12 mouse cellular contexts compared by ENCODE assay signal in genomic region chr5:145083201-145083600, GRCm38 (mm10). TPM values are rescaled to one million over a fixed set of nuclear protein-coding genes. Genes with fewer than 3 reads are reported as not detected.
DNase-seq lines count a peak whose midpoint lies in the region; ATAC-seq and TF ChIP-seq lines count a peak whose summit lies in the region.
"Not testable (repeated sequence)": the region's sequence is repeated elsewhere in the genome, so short reads cannot be mapped to it uniquely, and the experiment has no call there.
"Had no signal": no experiment of that assay in that cellular context is flagged by ENCODE, and none has a peak within 500 bp of the region (broad histone marks: within the 10 kb centered on the region; RNA-seq: fewer than 3 reads in every experiment).

No protein-coding gene starts in this region.

- H3K9me3 ChIP-seq in E14TG2a.4 (ENCODE audit: low read length); embryonic facial prominence, embryonic 13.5 days; hindbrain, embryonic 13.5 days; kidney, postnatal 0 days (replicated peaks; ENCODE audit: low read length); liver, embryonic 14.5 days (ENCODE audit: control insufficient read depth, low read length); midbrain, embryonic 13.5 days; stomach, embryonic 14.5 days (ENCODE audit: control insufficient read depth, low read depth, low read length): not testable (repeated sequence)

- WGBS in embryonic facial prominence, embryonic 13.5 days: 51% methylated on average over 6 of the region's 6 CpGs
- 48% methylated on average over 6 of the region's 6 CpGs for WGBS in hindbrain, embryonic 13.5 days
- WGBS in kidney, postnatal 0 days: 50% methylated on average over 6 of the region's 6 CpGs
- WGBS in liver, embryonic 14.5 days (ENCODE audit: insufficient replicate concordance): 38% methylated on average over 6 of the region's 6 CpGs
- 52% methylated on average over 6 of the region's 6 CpGs for WGBS in midbrain, embryonic 13.5 days
- WGBS in stomach, embryonic 14.5 days: 46% methylated on average over 6 of the region's 6 CpGs

- DNase-seq in gastrocnemius, adult 2 months; kidney, postnatal 0 days (ENCODE audit: low spot score); liver, embryonic 14.5 days (ENCODE audit: low read depth in 3 of 3, low spot score in 3 of 3): not testable (repeated sequence)

- H3K4me1 ChIP-seq in E14TG2a.4 (replicated peaks; ENCODE audit: low read depth, low read length): peaks cover 18% of the 10 kb centered on the region
- peaks cover 10% of the 10 kb centered on the region for H3K4me1 ChIP-seq in embryonic facial prominence, embryonic 13.5 days
- H3K4me1 ChIP-seq in hindbrain, embryonic 13.5 days (replicated peaks): peaks cover 18% of the 10 kb centered on the region
- not testable (repeated sequence) for H3K4me1 ChIP-seq in kidney, postnatal 0 days (replicated peaks; ENCODE audit: insufficient read depth, low read length); liver, embryonic 14.5 days (replicated peaks; ENCODE audit: control insufficient read depth in 2 of 2, insufficient read depth in 2 of 2, low read length in 1 of 2); stomach, embryonic 14.5 days (ENCODE audit: control insufficient read depth, insufficient read depth, low read length)
- H3K4me1 ChIP-seq in midbrain, embryonic 13.5 days (replicated peaks): peaks cover 13% of the 10 kb centered on the region

- intact Hi-C loops in gastrocnemius, adult 2 months (cut with DNase I): loop anchor here (10.0 kb wide), 1 partner anchor 152 kb away; the partner anchor contains the start of gene Zfp655

- not testable (repeated sequence) for TF ChIP-seq CTCF in E14TG2a.4 (conservative IDR thresholded peaks at IDR 0.05; ENCODE audit: low read length); gastrocnemius, adult 2 months (IDR thresholded peaks at IDR 0.05); kidney, postnatal 0 days (IDR thresholded peaks at IDR 0.05; ENCODE audit: low read depth); liver, embryonic 14.5 days (IDR thresholded peaks at IDR 0.05; ENCODE audit: low read depth)

- H3K9ac ChIP-seq in embryonic facial prominence, embryonic 13.5 days: peak overlapping the region; percentile 96
- peak overlapping the region; percentile 95 for H3K9ac ChIP-seq in hindbrain, embryonic 13.5 days
- peak overlapping the region; percentile 93; the same call in 1 of the 2 replicates for H3K9ac ChIP-seq in kidney, postnatal 0 days (ENCODE audit: low read depth, low read length)
- H3K9ac ChIP-seq in liver, embryonic 14.5 days (replicated peaks): peak overlapping the region; percentile 63
- H3K9ac ChIP-seq in midbrain, embryonic 13.5 days (replicated peaks): peak overlapping the region; percentile 95
- not testable (repeated sequence) for H3K9ac ChIP-seq in stomach, embryonic 14.5 days (replicated peaks; ENCODE audit: low read depth, low read length)

- ATAC-seq in embryonic facial prominence, embryonic 13.5 days (ENCODE audit: insufficient number of reproducible peaks, insufficient read depth, low FRiP score, low TSS enrichment, low read depth); kidney, postnatal 0 days (replicated peaks; ENCODE audit: low FRiP score, low read depth); liver, embryonic 14.5 days (ENCODE audit: insufficient read depth); stomach, embryonic 14.5 days (ENCODE audit: insufficient number of reproducible peaks, insufficient read depth, low FRiP score, low read depth): not testable (repeated sequence)
- peak; percentile 64 for ATAC-seq in hindbrain, embryonic 13.5 days (ENCODE audit: low FRiP score)
- ATAC-seq in midbrain, embryonic 13.5 days: peak; percentile 41

- H3K27me3 ChIP-seq in E14TG2a.4 (ENCODE audit: insufficient read depth, low read length); embryonic facial prominence, embryonic 13.5 days; hindbrain, embryonic 13.5 days; kidney, postnatal 0 days (ENCODE audit: insufficient read depth, low read length); liver, embryonic 14.5 days (ENCODE audit: control insufficient read depth, insufficient read depth, low read length); midbrain, embryonic 13.5 days; stomach, embryonic 14.5 days (ENCODE audit: control insufficient read depth, insufficient read depth, low read length): not testable (repeated sequence)

- H3K36me3 ChIP-seq in E14TG2a.4 (ENCODE audit: insufficient read depth, low read length); hindbrain, embryonic 13.5 days; kidney, postnatal 0 days (ENCODE audit: insufficient read depth, low read length); liver, embryonic 14.5 days (replicated peaks; ENCODE audit: control insufficient read depth, insufficient read depth, low read depth); stomach, embryonic 14.5 days (ENCODE audit: control insufficient read depth, insufficient read depth, low read length): not testable (repeated sequence)
- peaks cover 15% of the 10 kb centered on the region; the same call in 1 of the 2 replicates for H3K36me3 ChIP-seq in embryonic facial prominence, embryonic 13.5 days
- H3K36me3 ChIP-seq in midbrain, embryonic 13.5 days: peaks cover 10% of the 10 kb centered on the region

- peak overlapping the region; percentile 89 for H3K4me2 ChIP-seq in embryonic facial prominence, embryonic 13.5 days
- H3K4me2 ChIP-seq in hindbrain, embryonic 13.5 days: peak overlapping the region; percentile 93
- peak overlapping the region; percentile 91 for H3K4me2 ChIP-seq in kidney, postnatal 0 days (ENCODE audit: low read length)
- H3K4me2 ChIP-seq in liver, embryonic 14.5 days (ENCODE audit: low read depth): peak overlapping the region; percentile 87
- peak overlapping the region; percentile 85 for H3K4me2 ChIP-seq in midbrain, embryonic 13.5 days (replicated peaks)
- H3K4me2 ChIP-seq in stomach, embryonic 14.5 days (replicated peaks; ENCODE audit: low read depth, low read length): peak overlapping the region; percentile 87

- TF ChIP-seq EP300 in liver, embryonic 14.5 days (IDR thresholded peaks at IDR 0.05; ENCODE audit: low read depth): not testable (repeated sequence)

- H3K4me3 ChIP-seq in E14TG2a.4 (replicated peaks; ENCODE audit: low read length): peak overlapping the region; percentile 90
- peak overlapping the region; percentile 89 for H3K4me3 ChIP-seq in embryonic facial prominence, embryonic 13.5 days
- H3K4me3 ChIP-seq in gastrocnemius, adult 2 months: peak overlapping the region; percentile 96
- peak overlapping the region; percentile 84 for H3K4me3 ChIP-seq in hindbrain, embryonic 13.5 days
- peak overlapping the region; percentile 85 for H3K4me3 ChIP-seq in kidney, postnatal 0 days (replicated peaks; ENCODE audit: low read depth, low read length)
- peak overlapping the region; percentile 19 to 70; a peak in 3 of 4 replicates for H3K4me3 ChIP-seq in liver, embryonic 14.5 days (ENCODE audit: insufficient read depth in 1 of 2, low read depth in 2 of 2, low read length in 2 of 2)
- H3K4me3 ChIP-seq in midbrain, embryonic 13.5 days (replicated peaks): peak overlapping the region; percentile 91
- peak overlapping the region; percentile 89 for H3K4me3 ChIP-seq in stomach, embryonic 14.5 days (ENCODE audit: low read depth, low read length)

- peak overlapping the region; percentile 72; the same call in 1 of the 2 replicates for H3K27ac ChIP-seq in embryonic facial prominence, embryonic 13.5 days
- peak overlapping the region; percentile 92 for H3K27ac ChIP-seq in gastrocnemius, adult 2 months
- H3K27ac ChIP-seq in hindbrain, embryonic 13.5 days: peak overlapping the region; percentile 91
- peak overlapping the region; percentile 80; the same call in 1 of the 2 replicates for H3K27ac ChIP-seq in kidney, postnatal 0 days
- H3K27ac ChIP-seq in liver, embryonic 14.5 days: not testable (repeated sequence)
- H3K27ac ChIP-seq in midbrain, embryonic 13.5 days: peak overlapping the region; percentile 86
- H3K27ac ChIP-seq in stomach, embryonic 14.5 days (ENCODE audit: low read length): peak overlapping the region; percentile 39; the same call in 1 of the 2 replicates

RNA-seq across cellular contexts. Expression of gene Arpc1a, which starts 0.4 kb away (rescaled TPM):
- polyA plus RNA-seq in embryonic facial prominence, embryonic 13.5 days (2015; fragmentation: Nextera tagmentation; extraction: Ambion mirVana): 144 and 157 TPM in 2 replicates
- total RNA-seq in gastrocnemius, adult 2 months (2021): 10 to 100 TPM; 23.8 to 30.3 TPM
- 249 and 252 TPM in 2 replicates for polyA plus RNA-seq in hindbrain, embryonic 13.5 days (2015; fragmentation: Nextera tagmentation; extraction: Ambion mirVana)
- polyA plus RNA-seq in kidney, postnatal 0 days (2015; fragmentation: Nextera tagmentation; extraction: Ambion mirVana): 145 and 156 TPM in 2 replicates
- 42.0 and 47.2 TPM in 2 replicates for polyA plus RNA-seq in liver, embryonic 14.5 days (2012; rRNA removed)
- polyA plus RNA-seq in liver, embryonic 14.5 days (2014; fragmentation: Nextera tagmentation; extraction: Ambion mirVana): 51.5 and 57.8 TPM in 2 replicates
- polyA plus RNA-seq in midbrain, embryonic 13.5 days (2015; fragmentation: Nextera tagmentation; extraction: Ambion mirVana): 250 and 259 TPM in 2 replicates
- polyA plus RNA-seq in stomach, embryonic 14.5 days (2014; fragmentation: Nextera tagmentation; extraction: Ambion mirVana): 150 and 152 TPM in 2 replicates

RNA-seq across cellular contexts. Expression of gene Kpna7, which starts 0.6 kb away (rescaled TPM):
- polyA plus RNA-seq in embryonic facial prominence, embryonic 13.5 days (2015; fragmentation: Nextera tagmentation; extraction: Ambion mirVana): not detected in 2 replicates
- total RNA-seq in gastrocnemius, adult 2 months (2021): not detected
- polyA plus RNA-seq in hindbrain, embryonic 13.5 days (2015; fragmentation: Nextera tagmentation; extraction: Ambion mirVana): not detected in 2 replicates
- not detected in 2 replicates for polyA plus RNA-seq in kidney, postnatal 0 days (2015; fragmentation: Nextera tagmentation; extraction: Ambion mirVana)
- 0.11 TPM in 2 replicates for polyA plus RNA-seq in liver, embryonic 14.5 days (2012; rRNA removed)
- polyA plus RNA-seq in liver, embryonic 14.5 days (2014; fragmentation: Nextera tagmentation; extraction: Ambion mirVana): 0.04 TPM in 1 of 2 replicates, not detected in the other
- polyA plus RNA-seq in midbrain, embryonic 13.5 days (2015; fragmentation: Nextera tagmentation; extraction: Ambion mirVana): not detected in 2 replicates
- polyA plus RNA-seq in stomach, embryonic 14.5 days (2014; fragmentation: Nextera tagmentation; extraction: Ambion mirVana): not detected in 2 replicates
- total RNA-seq: adrenal gland, postnatal 10 days; heart, adult 18-20 months; left cerebral cortex, postnatal 4 days had no signal

RNA-seq across cellular contexts. Expression of gene Arpc1b, which starts 30.8 kb away (rescaled TPM):
- polyA plus RNA-seq in embryonic facial prominence, embryonic 13.5 days (2015; fragmentation: Nextera tagmentation; extraction: Ambion mirVana): 177 and 178 TPM in 2 replicates
- 10 to 100 TPM; 20.1 to 29.9 TPM for total RNA-seq in gastrocnemius, adult 2 months (2021)
- polyA plus RNA-seq in hindbrain, embryonic 13.5 days (2015; fragmentation: Nextera tagmentation; extraction: Ambion mirVana): 81.4 TPM in 2 replicates
- 261 and 283 TPM in 2 replicates for polyA plus RNA-seq in kidney, postnatal 0 days (2015; fragmentation: Nextera tagmentation; extraction: Ambion mirVana)
- 54.4 and 74.7 TPM in 2 replicates for polyA plus RNA-seq in liver, embryonic 14.5 days (2012; rRNA removed)
- polyA plus RNA-seq in liver, embryonic 14.5 days (2014; fragmentation: Nextera tagmentation; extraction: Ambion mirVana): 74.9 and 80.1 TPM in 2 replicates
- polyA plus RNA-seq in midbrain, embryonic 13.5 days (2015; fragmentation: Nextera tagmentation; extraction: Ambion mirVana): 51.3 and 64.1 TPM in 2 replicates
- 144 and 163 TPM in 2 replicates for polyA plus RNA-seq in stomach, embryonic 14.5 days (2014; fragmentation: Nextera tagmentation; extraction: Ambion mirVana)

RNA-seq across cellular contexts. Expression of gene 1700018F24Rik, which starts 40.4 kb away (rescaled TPM):
- not detected in 2 replicates for polyA plus RNA-seq in embryonic facial prominence, embryonic 13.5 days (2015; fragmentation: Nextera tagmentation; extraction: Ambion mirVana)
- total RNA-seq in gastrocnemius, adult 2 months (2021): not detected
- not detected in 2 replicates for polyA plus RNA-seq in hindbrain, embryonic 13.5 days (2015; fragmentation: Nextera tagmentation; extraction: Ambion mirVana)
- not detected in 2 replicates for polyA plus RNA-seq in kidney, postnatal 0 days (2015; fragmentation: Nextera tagmentation; extraction: Ambion mirVana)
- polyA plus RNA-seq in liver, embryonic 14.5 days (2012; rRNA removed): not detected in 2 replicates
- polyA plus RNA-seq in liver, embryonic 14.5 days (2014; fragmentation: Nextera tagmentation; extraction: Ambion mirVana): not detected in 2 replicates
- not detected in 2 replicates for polyA plus RNA-seq in midbrain, embryonic 13.5 days (2015; fragmentation: Nextera tagmentation; extraction: Ambion mirVana)
- not detected in 2 replicates for polyA plus RNA-seq in stomach, embryonic 14.5 days (2014; fragmentation: Nextera tagmentation; extraction: Ambion mirVana)
- total RNA-seq: adrenal gland, postnatal 10 days; heart, adult 18-20 months; left cerebral cortex, postnatal 4 days had no signal
- polyA plus RNA-seq: thymus, adult 2 months had no signal

RNA-seq across cellular contexts. Expression of gene Gm4871, which starts 50.6 kb away (rescaled TPM):
- polyA plus RNA-seq in embryonic facial prominence, embryonic 13.5 days (2015; fragmentation: Nextera tagmentation; extraction: Ambion mirVana): not detected in 2 replicates
- not detected for total RNA-seq in gastrocnemius, adult 2 months (2021)
- polyA plus RNA-seq in hindbrain, embryonic 13.5 days (2015; fragmentation: Nextera tagmentation; extraction: Ambion mirVana): not detected in 2 replicates
- polyA plus RNA-seq in kidney, postnatal 0 days (2015; fragmentation: Nextera tagmentation; extraction: Ambion mirVana): not detected in 2 replicates
- polyA plus RNA-seq in liver, embryonic 14.5 days (2012; rRNA removed): not detected in 2 replicates
- polyA plus RNA-seq in liver, embryonic 14.5 days (2014; fragmentation: Nextera tagmentation; extraction: Ambion mirVana): not detected in 2 replicates
- not detected in 2 replicates for polyA plus RNA-seq in midbrain, embryonic 13.5 days (2015; fragmentation: Nextera tagmentation; extraction: Ambion mirVana)
- polyA plus RNA-seq in stomach, embryonic 14.5 days (2014; fragmentation: Nextera tagmentation; extraction: Ambion mirVana): not detected in 2 replicates
- total RNA-seq: adrenal gland, postnatal 10 days; heart, adult 18-20 months; left cerebral cortex, postnatal 4 days had no signal
- polyA plus RNA-seq: thymus, adult 2 months had no signal

Comparison
In these comparisons a context has a peak if more than half of its experiments do, and no peak if none do; other contexts are left out.
1. H3K4me3 ChIP-seq: peak in every context shown above with its lines; median percentile 96 in gastrocnemius, adult 2 months; 91 in midbrain, embryonic 13.5 days; 90 in E14TG2a.4; 89 in embryonic facial prominence, embryonic 13.5 days; 89 in stomach, embryonic 14.5 days; 85 in kidney, postnatal 0 days; 84 in hindbrain, embryonic 13.5 days; 44 in liver, embryonic 14.5 days.